Mouse (Mus musculus): ENCODE measurements at regions not wholly inside any gene's neighbourhood (a gene's known extent, or its start where the extent isn't known, plus 50 kb on each side); places are given as distances from the start of the nearest gene placed in this dataset.
A peak's percentile ranks its signal among the peaks of the same experiment; 100 is the strongest.

- no peak for DNase-seq
These were observed 467.6 kb downstream of the Gabrg2 start for GRCm38 (mm10) chr11:41533009-41533408.

GRCm38 (mm10) chr11:41531971-41532896, 468.4 kb downstream of the Gabrg2 start:
- no peak for DNase-seq

- no peak for DNase-seq
These were observed 475.7 kb downstream of the Gabrg2 start for GRCm38 (mm10) chr11:41524979-41525378.

DNA sequence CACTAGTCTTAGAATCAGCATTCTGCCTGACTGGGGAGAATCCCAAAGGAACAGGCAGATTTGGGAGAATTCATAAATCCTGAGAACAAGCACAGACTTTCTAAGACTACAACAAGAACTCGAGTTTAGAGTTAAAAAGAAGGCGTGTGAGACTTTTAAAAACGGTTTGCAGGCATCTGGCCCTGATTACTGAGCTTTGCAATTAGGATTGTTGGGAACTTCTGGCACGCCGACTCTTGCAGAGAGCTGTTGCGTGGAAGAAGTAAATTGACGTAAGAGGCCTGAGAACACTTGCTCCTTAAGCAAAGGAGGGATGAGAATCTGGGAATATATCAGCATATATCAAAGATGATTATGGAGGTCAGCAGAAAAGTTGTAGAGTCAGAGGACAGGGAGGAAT, 507.4 kb downstream of the Gabrg2 start:
- DNase-seq: no peak

DNA sequence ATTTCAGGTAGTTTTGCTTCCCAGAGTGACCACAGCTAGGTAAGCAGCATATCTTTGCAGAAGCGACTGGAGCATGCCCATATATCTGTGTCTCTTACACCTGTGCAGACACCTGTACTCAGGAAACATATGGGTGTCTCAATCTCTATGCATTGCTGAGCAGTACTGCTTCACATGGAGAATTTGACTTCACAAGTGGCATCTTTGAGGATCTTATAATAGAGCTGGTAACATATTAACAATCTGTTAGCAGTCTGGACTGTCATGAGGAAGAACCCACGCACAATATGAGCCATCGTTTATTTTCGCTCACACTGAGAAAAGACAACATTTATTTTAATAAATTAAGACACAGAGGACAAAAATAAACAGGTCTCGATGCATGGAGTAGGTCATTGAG, 508.7 kb downstream of the Gabrg2 start:
- no peak for DNase-seq

DNA sequence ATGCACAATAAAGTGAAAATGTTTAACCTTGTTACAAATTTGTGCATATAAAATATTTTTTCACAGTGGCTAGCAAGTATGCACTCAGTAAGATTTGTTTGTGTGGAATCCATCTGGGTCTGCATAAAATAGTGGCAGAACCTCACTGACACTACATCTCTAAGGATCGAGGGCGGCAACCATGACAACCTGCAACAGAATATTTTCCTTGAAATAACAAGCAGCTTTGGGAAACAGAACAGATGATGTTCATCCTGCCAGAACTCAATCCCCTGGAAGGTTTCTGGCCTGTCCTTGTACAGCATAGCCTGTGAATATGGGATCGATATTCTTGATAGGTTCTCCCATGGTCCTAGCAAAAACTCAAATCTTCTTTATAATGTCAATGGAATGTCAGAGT, 509.4 kb downstream of the Gabrg2 start:
- no peak for DNase-seq

GRCm38 (mm10) chr11:41483881-41484280, 516.8 kb downstream of the Gabrg2 start:
- no peak for DNase-seq

- peak in 1 of 2 experiments; percentile 52 for DNase-seq
These were observed 529.6 kb downstream of the Gabrg2 start for GRCm38 (mm10) chr11:41470938-41471633.

- no peak for DNase-seq
These were observed 533.3 kb downstream of the Gabrg2 start for GRCm38 (mm10) chr11:41467330-41467729.

DNA sequence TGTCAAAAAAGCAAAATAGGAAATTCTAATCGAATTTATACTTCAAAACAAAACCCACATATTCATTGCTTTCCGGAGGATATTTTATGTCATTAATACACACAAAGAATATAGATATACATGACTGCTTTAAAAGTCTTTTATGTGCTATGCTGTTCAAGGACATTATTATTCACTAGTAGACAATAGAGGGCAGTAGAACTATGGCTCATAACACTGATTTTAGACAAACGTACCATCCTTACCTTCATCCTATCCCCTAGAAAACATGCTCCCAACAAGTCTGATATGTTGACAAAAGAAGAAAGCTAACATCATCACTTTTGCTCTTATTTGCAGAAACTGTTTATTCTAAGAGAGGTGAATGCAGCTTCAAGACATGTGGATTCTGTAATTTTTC, 566.8 kb downstream of the Gabrg2 start:
- DNase-seq: no peak

DNA sequence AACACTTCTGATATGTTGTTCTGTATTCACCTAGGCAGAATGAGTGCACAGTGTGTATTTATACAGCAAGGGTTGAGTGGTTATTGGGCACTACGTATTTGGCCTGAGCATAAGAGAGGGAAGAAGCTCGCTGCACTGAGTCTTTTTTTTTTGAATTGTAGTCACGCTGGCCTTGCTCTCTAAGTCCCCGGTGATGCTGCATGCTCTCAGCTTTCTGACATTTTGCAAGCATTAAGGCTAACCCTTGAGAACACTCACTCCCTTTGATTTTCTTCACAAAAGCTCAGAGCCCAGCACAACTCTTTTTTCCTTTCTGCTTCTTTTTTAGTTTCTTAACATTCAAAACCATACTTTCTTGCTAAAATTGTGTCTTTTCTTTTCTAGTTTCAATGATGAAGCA, 575.1 kb downstream of the Gabrg2 start:
- DNase-seq: no peak

Data from kidney, postnatal 25 days (tissue).